Mouse (Mus musculus) adrenal gland, postnatal 25 days (tissue): ENCODE results near the gene Dync1i1. TPM values are rescaled to one million over a fixed set of nuclear protein-coding genes. Genes with fewer than 3 reads are reported as not detected.
"Not testable (repeated sequence)": the region's sequence is repeated elsewhere in the genome, so short reads cannot be mapped to it uniquely, and the experiment has no call there.

ENCODE experiments used
- DNase-seq: peaks from one replicate; pipeline ENCODE4 v3.0.0; 2021; ENCODE audit warnings: mixed read lengths
- long read RNA-seq: library from polyadenylated mRNA; stranded (forward); transcript quantifications from one replicate; pipeline ENCODE4 v2.0.0, GENCODE M21; 2021
- total RNA-seq: library from RNA; stranded (reverse); gene quantifications from 2 replicates; pipeline ENCODE4 v1.2.3, GENCODE M21; 2021

Gene Dync1i1
- 1.8 and 2.0 TPM in 2 replicates for total RNA-seq
- long read RNA-seq, partial matches to known transcripts: 0 of 2 reads
- long read RNA-seq, other reads (novel, unspliced or antisense): 0 of 2 reads

- peak; percentile 47 for DNase-seq
These were observed at the start of gene Dync1i1 for GRCm38 (mm10) chr6:5725611-5726236. Gene Dync1i1 (plus strand): TSS chr6:5725639.

- no peak for DNase-seq
These were observed 45.7 kb upstream of the Dync1i1 start for GRCm38 (mm10) chr6:5679738-5680137.

GRCm38 (mm10) chr6:5701826-5702225 lies 23.6 kb upstream of the Dync1i1 start:
- DNase-seq: no peak

GRCm38 (mm10) chr6:5707894-5708293 lies 17.5 kb upstream of the Dync1i1 start:
- DNase-seq: not testable (repeated sequence)

- DNase-seq: no peak
These were observed 15.3 kb upstream of the Dync1i1 start for GRCm38 (mm10) chr6:5710063-5710605.

- DNase-seq: no peak
These were observed 12.8 kb upstream of the Dync1i1 start for GRCm38 (mm10) chr6:5712620-5713019.

- no peak for DNase-seq
These were observed 10.3 kb upstream of the Dync1i1 start for GRCm38 (mm10) chr6:5715101-5715618.

- no peak for DNase-seq
These were observed 6.5 kb upstream of the Dync1i1 start for GRCm38 (mm10) chr6:5718955-5719354.

GRCm38 (mm10) chr6:5720716-5721115 lies 4.7 kb upstream of the Dync1i1 start:
- not testable (repeated sequence) for DNase-seq

- DNase-seq: no peak
These were observed 1.5 kb upstream of the Dync1i1 start for GRCm38 (mm10) chr6:5723986-5724385.

GRCm38 (mm10) chr6:5726237-5726670 lies 815 bp downstream of the Dync1i1 start:
- DNase-seq: no peak

GRCm38 (mm10) chr6:5733217-5733616 lies 7.8 kb downstream of the Dync1i1 start:
- no peak for DNase-seq

GRCm38 (mm10) chr6:5734398-5734797 lies 9.0 kb downstream of the Dync1i1 start:
- no peak for DNase-seq

GRCm38 (mm10) chr6:5734862-5735261 lies 9.4 kb downstream of the Dync1i1 start:
- no peak for DNase-seq

GRCm38 (mm10) chr6:5739711-5740110 lies 14.3 kb downstream of the Dync1i1 start:
- DNase-seq: no peak

- DNase-seq: no peak
These were observed 16.1 kb downstream of the Dync1i1 start for GRCm38 (mm10) chr6:5741395-5742032.

GRCm38 (mm10) chr6:5750079-5750711 lies 24.8 kb downstream of the Dync1i1 start:
- no peak for DNase-seq

GRCm38 (mm10) chr6:5752128-5752527 lies 26.7 kb downstream of the Dync1i1 start:
- no peak for DNase-seq

- DNase-seq: no peak
These were observed 27.2 kb downstream of the Dync1i1 start for GRCm38 (mm10) chr6:5752617-5753016.

GRCm38 (mm10) chr6:5756509-5757130 lies 31.2 kb downstream of the Dync1i1 start:
- DNase-seq: no peak

GRCm38 (mm10) chr6:5762943-5763342 lies 37.5 kb downstream of the Dync1i1 start:
- no peak for DNase-seq

- no peak for DNase-seq
These were observed 43.1 kb downstream of the Dync1i1 start for GRCm38 (mm10) chr6:5768576-5768975.
